Mouse (Mus musculus) kidney, adult 8-10 months (tissue): ENCODE measurements at regions not wholly inside any gene's neighbourhood (a gene's known extent, or its start where the extent isn't known, plus 50 kb on each side); places are given as distances from the start of the nearest gene placed in this dataset.

Source experiments
- DNase-seq, 2 experiments: peaks; one replicate each; pipeline ENCODE4 v3.0.0; 2022

DNA sequence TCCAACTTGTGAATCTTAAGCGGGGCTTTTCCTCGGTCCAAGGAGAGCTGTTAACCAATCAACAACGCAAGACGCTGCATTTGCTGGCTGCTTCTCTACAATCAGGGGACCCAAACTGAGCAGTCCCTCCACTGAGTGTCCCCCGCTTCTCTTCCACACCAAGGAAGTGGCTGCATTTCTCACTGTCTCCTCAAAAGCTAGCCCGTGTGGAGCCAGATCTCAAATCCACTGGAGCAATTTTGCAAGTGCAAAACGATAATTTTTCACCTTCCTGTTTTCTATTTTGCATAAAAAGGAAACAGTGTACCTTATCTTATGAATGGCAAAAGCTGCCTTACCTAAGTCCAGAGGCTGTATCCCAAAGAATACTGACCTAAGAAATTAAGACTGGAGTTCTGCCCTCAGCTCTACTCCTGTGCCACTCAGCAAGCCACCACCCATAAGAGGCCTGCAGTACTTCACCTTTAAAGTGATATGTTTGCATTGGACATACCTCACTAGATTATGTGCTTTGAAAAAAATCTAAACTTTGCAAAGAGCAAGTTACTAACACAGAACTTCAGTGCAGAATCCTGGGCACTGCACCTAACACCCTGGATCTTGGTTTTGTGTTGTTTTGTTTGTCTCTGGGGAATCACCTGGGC, 52.7 kb upstream of the Nap1l1 start:
- no peak for DNase-seq

DNA sequence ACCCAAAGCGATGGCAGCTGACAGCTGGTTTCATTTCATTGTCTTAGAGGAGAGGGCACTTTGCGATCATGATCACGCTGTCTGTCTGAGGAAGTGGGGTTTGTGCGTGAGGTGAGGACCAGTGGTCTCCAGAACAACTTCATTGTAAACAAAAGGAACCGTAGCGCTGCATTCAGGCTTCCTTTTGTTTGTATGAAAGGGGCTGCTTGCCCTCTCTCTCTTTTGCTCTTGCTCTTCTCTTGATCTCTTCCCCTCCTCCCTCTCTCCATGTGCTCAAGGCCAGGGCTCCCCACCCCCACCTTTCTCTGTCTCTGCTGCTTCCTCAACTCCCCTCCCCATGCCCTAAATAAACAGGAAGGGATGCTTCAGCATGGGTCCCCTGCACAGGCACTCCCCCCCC, 51.0 kb upstream of the Nap1l1 start:
- DNase-seq, result no peak

DNA sequence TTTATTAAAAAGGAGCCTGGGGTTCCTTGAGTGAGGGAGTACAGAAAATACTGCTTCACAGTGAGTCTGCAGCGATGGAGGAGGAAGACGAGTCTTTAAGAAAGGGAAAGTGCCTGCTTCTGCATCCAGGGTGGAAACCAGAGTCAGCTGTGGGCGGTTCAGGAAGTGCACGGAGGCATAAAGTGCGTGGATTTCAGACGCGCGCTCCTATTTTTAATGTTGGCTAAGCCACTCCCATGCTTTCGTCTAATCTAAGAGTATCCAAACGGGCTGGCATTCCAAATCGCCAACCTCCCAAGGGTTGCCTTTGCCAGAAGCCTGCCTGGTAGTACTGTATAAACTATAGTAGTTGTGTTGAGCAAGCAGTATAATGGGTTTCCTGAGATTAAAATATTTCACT, 50.4 kb upstream of the Nap1l1 start:
- peak; percentile 4 to 13 for DNase-seq
